Mouse (Mus musculus) thymus, postnatal 4 days (tissue): ENCODE measurements around the gene Tspan8.
"Not testable (repeated sequence)": the region's sequence is repeated elsewhere in the genome, so short reads cannot be mapped to it uniquely, and the experiment has no call there.

Experiments
- DNase-seq: peaks from one replicate; pipeline ENCODE4 v3.0.0; 2021

Gene Tspan8

GRCm38 (mm10) chr10:115816511-115816910 lies at the start of gene Tspan8:
TSS of gene Tspan8 (plus strand) at chr10:115816832.
- no peak for DNase-seq

GRCm38 (mm10) chr10:115770032-115770431 lies 46.6 kb upstream of the Tspan8 start:
- DNase-seq, result no peak

- DNase-seq, result no peak
Observed at GRCm38 (mm10) chr10:115774451-115774850, 42.2 kb upstream of the Tspan8 start.

GRCm38 (mm10) chr10:115775945-115776905 lies 40.4 kb upstream of the Tspan8 start:
- no peak for DNase-seq

DNA sequence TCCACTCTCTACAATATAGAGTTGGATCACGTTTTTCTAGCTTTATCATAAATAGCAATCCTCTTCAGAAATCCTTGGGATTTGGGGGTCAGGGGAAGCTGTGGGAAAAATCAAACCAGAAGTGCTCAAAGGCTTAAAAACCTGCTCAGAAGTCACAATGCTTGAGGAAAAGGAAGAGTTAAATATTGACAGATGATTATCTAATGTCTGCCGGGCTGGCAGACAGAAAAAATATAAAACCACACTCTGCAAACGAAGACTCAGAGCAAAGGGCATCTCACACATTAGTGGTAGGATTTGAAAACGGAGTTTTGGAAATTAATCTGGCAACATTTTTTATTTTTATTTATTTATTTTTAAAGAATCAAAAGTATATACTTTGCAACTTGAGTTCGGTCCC lies 39.3 kb upstream of the Tspan8 start:
- no peak for DNase-seq

GRCm38 (mm10) chr10:115778624-115779023 lies 38.0 kb upstream of the Tspan8 start:
- peak; percentile 13 for DNase-seq

DNA sequence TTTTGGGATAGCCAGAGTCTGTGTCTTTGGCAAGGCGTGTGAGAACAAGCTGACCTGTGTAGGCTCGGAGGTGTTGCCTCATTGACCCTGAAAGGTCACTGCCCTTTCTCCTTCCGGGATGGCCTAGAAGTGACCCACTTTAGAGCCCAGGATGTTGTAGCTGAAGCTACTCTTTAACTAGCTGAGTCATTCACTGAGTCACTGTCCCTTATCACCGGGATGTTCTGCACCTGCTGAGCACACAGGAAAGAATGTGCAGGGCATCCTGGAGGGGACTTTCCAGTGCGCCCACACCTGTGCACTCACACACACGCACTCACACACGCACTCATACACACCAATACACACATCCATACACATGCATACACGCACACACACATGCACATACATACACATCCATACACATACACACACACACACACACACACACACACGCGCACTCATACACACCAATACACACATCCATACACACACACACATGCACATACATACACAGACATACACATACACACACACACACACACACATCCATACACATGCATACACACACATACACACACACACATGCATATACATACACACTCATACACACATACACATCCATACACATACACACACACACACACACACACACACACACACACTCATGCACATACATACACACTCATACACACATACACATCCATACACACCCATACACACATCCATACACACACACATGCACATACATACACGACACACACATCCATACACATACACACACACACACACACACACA lies 36.2 kb upstream of the Tspan8 start:
- DNase-seq, result no peak

DNA sequence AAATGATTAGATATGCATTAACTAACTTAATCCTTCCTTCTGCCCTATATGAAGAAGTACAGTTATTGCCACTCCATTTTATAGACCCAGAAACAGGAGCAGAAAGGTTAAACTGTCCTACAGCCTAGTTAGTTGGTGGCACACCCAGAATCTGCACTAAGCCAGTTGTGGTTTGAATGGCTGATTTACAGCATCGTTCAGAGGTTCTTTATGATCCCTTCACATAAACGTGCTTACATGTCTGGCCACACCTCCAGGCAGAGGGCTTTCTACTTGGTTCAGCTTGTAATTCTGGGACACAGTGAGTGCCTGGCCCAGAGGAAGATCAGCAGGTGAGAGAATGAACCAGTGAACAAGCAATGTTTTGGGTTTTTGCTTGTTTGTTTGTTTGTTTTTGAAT lies 33.4 kb upstream of the Tspan8 start:
- no peak for DNase-seq

DNA sequence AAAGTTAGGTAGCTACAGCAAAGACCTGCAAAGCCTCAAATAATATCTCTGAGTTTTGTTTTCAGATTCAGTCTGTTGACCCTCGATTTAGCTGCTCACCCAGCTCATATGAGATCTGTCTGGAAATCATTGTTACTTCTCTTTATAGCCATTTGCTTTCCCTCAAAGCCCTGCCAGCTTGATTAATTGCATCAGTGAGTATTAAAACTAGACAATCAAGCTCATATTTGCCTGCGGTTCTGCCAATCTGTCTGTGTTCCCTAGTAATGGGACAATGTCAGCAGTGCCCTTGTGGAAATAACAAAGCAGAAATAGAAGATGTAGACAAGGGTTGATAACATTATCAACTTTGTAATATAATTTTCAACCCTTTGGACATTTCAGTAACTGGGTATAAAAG lies 25.8 kb upstream of the Tspan8 start:
- DNase-seq, result no peak

DNA sequence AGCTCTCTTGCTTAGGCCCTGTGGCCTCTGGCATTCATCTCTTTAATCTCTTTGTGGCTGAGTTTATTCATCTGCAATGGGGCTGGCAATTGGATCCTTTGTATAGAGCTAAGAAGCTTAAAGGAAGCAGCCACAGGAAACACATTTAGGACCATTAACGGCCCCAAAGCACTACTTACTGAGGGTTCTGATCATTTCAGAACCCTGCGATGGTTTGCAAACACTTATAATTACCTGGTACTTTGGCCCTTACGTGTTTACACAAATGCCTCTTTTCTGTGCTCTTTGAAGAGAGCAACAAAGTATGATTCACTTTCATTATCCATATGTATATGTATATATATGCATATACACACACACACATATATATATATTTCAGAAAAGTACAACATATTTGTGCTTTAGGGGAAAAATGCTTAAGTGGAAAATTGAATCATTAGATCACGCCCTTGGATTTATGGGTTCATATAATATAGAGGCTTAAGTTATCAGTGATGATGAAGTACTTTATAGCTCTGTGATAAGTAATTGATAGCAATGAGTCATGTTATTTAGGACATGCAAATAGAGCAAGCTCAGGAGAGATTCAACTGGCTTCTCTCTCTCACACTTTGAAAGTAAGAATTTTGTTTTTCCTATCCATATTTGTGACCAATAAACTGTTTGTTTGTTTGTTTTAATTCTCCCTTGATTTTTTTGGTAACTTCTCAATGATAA lies 20.4 kb upstream of the Tspan8 start:
- no peak for DNase-seq

DNA sequence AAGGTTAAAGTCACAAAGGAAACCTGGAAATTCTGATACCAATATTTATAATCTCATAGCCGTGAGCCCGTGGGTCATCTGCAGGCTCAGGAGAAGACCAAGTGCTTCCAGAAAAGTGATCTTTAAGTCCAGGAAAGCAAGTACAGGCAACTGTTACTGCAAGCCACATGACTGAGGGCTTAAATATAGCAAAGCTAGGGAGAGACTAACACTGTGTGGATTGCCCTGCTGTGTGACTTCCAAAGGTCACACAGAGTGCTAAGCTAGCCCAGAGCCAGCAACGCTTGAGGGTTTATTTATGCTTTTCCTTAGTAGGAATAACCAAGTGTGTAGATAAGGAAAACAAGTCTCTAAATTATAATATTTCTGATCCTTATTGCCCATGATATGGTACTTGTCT lies 15.2 kb upstream of the Tspan8 start:
- DNase-seq, result no peak

- not testable (repeated sequence) for DNase-seq
Observed at GRCm38 (mm10) chr10:115803013-115803412, 13.6 kb upstream of the Tspan8 start.

GRCm38 (mm10) chr10:115803765-115804164 lies 12.9 kb upstream of the Tspan8 start:
- no peak for DNase-seq

GRCm38 (mm10) chr10:115805987-115806386 lies 10.6 kb upstream of the Tspan8 start:
- no peak for DNase-seq

DNA sequence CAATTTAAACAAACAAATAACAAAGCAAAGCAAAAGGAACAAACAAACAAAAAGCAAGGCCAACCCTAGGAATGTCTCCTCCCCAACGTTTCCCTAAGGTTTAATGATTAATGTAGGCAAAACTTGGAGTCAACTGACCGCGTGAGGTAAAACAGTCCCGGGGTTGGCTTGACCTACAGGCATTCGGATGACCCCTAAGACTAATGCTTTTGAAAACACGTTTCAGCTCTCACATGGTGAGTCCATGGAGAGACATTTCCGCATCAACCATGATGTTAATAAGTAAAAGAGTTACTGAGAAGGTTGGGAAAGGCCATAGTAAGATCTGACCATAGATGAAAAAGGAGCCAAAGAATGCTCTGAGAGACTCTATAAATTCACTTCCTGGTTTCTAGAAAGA lies 7.5 kb upstream of the Tspan8 start:
- no peak for DNase-seq

GRCm38 (mm10) chr10:115811519-115811918 lies 5.1 kb upstream of the Tspan8 start:
- no peak for DNase-seq

DNA sequence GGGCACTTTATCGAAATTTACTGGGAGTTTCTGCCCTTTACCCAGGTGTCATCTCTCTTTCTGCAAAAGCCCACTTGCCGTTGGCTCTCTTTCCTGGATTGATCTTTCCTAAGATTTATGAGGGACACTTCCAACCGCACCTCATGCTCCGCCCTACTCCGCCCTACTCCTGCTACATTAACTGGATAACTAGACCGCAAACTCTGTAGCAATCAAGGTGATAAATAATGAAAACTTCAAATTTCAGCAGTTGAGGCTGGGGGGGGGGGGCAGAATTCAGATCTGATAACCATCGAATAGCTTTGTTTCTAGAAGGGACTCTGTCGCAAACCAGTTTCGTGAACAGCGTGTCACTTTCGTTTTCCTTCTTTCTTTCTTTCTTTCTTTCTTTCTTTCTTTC lies 1.8 kb upstream of the Tspan8 start:
- no peak for DNase-seq

DNA sequence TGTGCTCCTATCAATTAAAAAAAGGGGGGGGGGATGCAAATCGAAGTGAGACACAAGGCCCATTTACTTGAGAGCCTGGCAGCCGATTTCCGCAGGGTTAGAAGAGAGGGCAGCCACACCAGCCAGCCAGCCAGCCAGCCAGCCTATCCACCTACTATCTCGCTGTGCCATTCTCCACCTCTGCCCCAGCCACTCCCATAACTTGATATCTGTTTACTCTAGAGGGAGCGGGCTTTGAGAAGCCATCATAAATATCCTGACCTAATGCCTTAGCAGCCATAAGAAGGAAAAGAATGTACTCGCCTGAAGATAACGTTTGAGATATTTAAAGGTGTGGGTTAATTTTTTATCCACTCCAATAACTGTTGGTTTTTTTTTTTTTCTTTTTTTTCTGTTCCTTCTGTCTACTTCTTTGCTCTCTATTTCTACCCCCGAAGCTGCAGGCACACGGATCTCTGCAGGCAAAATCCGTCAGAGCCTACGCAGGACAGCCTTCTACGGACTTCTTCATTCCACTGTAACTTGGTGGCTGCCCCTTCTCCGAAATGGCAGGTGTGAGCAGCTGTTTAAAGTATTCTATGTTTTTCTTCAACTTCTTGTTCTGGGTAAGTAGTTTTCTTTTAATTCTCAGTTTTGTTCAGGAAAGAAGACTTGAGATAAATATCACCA lies 558 bp downstream of the Tspan8 start:
- no peak for DNase-seq

GRCm38 (mm10) chr10:115825289-115825688 lies 8.7 kb downstream of the Tspan8 start:
- DNase-seq, result no peak

GRCm38 (mm10) chr10:115828872-115829271 lies 12.2 kb downstream of the Tspan8 start:
- no peak for DNase-seq

- no peak for DNase-seq
Observed at GRCm38 (mm10) chr10:115829696-115830095, 13.1 kb downstream of the Tspan8 start.

GRCm38 (mm10) chr10:115830726-115831125 lies 14.1 kb downstream of the Tspan8 start:
- no peak for DNase-seq

GRCm38 (mm10) chr10:115834017-115834416 lies 17.4 kb downstream of the Tspan8 start:
- DNase-seq, result no peak
